Mouse (Mus musculus): ENCODE measurements around the gene Gm12394. TPM values are rescaled to one million over a fixed set of nuclear protein-coding genes. Genes with fewer than 3 reads are reported as not detected.
"Not testable (repeated sequence)": the region's sequence is repeated elsewhere in the genome, so short reads cannot be mapped to it uniquely, and the experiment has no call there.

The Gm12394 gene
- total RNA-seq (2021) = not detected
- long read RNA-seq, experiment 1 = 0 reads
- long read RNA-seq, experiment 2 = 0 reads

- not testable (repeated sequence) for DNase-seq
Measured at GRCm38 (mm10) chr4:42856671-42857070, at the start of gene Gm12394. Gene Gm12394 (minus strand): TSS chr4:42856771.

- DNase-seq = no peak
Measured at GRCm38 (mm10) chr4:42904966-42905365, 48.4 kb upstream of the Gm12394 start.

GRCm38 (mm10) chr4:42904523-42904922 is 48.0 kb upstream of the Gm12394 start:
- DNase-seq = no peak

- no peak for DNase-seq
Measured at GRCm38 (mm10) chr4:42903942-42904341, 47.4 kb upstream of the Gm12394 start.

DNA sequence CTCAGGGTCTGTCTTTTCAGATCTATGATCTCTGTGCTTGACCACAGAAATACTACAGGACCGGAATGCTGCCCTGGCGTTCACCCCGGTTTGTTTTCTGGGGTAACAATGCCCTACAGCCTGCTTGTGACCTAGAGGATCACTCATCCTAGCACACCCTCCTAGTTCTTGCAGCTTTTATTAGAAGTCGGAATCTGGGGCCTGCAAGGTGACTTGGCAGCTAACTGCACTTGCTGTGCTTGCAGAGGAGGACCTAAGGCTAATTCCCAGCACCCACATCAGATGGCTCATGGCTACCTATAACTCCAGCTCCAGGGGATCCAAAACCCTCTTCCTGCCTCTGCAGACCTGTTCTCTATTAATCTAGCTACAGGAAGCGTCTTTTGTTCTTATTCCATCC is 46.2 kb upstream of the Gm12394 start:
- DNase-seq = no peak

DNA sequence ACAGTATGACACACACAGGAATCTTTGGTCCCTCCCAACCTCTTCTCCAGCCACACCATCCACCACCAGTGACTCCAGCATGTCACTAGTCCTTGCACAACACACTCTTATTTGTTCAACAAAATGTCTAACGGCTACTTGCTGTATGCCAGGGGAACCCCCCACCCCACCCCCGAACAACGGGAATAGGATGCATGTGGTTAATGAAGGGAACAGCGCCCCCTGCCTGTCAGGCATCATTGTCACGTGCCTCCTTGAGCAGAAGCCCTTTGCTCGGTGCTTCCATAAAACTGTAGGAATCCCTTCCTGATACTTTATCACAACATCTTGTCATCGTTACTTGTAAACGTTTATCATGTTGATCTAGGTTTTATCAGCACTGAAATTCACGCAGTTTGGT is 45.6 kb upstream of the Gm12394 start:
- DNase-seq = peak; percentile 40

DNA sequence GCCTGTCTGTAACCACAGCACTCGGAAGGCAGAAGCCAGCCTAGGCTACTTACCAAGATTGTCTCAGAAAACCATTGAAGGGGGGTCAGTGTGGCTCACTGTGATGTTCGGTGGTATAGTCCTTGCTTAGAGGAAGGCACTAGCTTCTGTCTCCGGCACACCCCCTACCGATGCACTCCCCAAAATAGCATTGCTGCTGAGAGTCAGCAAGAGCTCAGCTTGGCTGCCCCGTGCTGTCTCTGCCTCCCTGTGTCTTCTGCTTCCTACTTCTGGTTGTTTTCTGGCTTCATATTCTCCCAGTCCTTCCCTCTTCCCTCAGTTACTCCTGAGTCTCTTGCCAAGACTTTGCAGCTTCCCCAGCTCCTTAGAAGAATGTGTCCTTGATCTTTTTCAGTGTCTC is 44.3 kb upstream of the Gm12394 start:
- DNase-seq = no peak

GRCm38 (mm10) chr4:42898914-42899313 is 42.3 kb upstream of the Gm12394 start:
- no peak for DNase-seq

DNA sequence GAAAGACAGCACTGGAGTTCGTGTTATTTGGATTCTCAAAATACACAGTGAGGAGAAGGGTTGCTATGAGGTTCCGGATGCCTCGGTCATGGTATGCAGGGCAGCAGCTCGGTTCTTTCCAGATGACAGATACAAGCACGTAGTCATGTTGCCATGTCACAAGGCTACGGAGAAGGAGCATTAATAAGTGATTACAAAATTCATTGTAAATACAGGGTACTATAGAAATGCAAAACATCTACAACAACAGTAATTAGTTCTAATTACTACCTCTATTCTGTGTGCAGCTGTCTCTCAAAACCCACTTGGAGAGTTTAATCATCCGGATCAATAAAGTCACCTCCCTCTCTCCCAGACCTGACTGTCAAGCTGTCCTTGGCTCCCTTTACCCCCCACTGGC is 38.5 kb upstream of the Gm12394 start:
- DNase-seq = no peak

DNA sequence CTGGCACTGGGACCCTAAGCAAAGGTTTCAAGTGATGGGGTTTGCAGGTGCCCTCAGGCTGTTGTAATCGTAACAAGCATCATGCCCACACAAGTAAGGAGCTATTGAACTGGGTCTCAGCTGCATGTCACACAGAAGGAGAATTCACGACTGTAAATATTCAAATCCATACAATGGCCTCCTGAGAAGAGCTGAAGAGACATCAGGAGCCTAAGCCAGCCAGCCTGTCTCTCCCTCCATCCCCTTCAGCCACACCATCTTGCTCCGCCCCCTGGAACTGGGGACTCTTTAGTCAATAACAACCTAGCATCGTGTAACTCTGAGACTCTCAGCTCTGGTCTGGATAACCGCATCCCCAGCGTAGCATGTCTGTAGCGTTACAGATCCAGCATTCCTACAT is 34.6 kb upstream of the Gm12394 start:
- no peak for DNase-seq

DNA sequence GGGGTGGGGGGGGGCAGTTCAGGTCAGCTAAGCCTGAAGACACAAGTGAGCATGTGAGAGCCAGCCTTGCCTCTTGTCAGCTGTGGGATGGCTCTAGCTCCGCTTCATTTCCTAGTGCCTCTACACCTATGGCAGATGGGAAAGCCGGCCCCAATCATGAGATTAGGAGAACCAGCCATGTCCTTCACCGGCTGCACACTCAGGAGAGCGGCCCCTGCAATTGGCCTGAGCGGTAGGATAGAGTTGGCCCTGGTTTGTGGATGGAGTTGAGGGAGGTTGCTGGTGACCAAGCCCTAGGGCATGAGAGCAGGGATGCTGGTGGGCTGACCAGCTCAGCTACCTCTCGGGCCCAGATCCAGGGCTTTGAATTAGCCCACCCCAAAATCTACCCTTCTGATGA is 32.2 kb upstream of the Gm12394 start:
- DNase-seq = no peak

DNA sequence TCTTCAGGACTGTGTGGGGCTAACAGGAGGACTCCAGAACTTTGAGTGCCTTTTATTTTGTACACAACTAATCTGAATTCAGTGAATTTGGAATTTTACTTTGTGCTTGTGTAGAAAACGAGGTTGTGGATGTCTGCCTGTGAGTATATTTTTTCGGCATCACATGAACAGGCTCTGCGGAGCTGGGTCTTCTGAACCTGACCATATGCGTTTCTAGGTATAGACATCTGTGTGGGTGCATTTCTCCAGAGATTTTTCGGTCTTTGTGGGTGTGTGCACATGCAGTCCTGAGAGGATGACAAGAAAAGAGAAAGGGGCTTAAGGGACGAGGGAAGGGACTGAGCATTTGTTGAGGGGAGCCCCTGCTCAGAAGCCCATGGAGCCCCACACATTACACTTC is 30.4 kb upstream of the Gm12394 start:
- no peak for DNase-seq

GRCm38 (mm10) chr4:42880677-42880948 is 24.0 kb upstream of the Gm12394 start:
- DNase-seq = no peak

- DNase-seq = no peak
Measured at GRCm38 (mm10) chr4:42879829-42880676, 23.5 kb upstream of the Gm12394 start.

DNA sequence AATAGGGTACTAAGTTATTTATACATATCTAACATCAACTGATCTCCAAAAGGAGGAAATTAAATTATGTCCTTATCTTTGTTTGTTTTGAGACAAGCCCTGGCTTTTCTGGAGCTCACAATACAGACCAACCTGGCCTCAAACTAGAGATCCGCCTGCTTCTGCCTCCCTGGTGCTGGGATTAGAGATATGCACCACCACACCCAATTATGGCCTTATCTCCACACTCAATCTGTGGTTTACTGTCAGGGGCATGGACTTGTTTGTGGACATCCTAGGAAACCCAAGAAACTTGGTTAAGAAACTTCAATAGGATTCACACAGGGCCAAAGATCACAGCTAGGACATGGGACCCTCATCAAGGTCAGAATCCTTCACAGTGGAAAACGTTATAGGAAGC is 21.1 kb upstream of the Gm12394 start:
- no peak for DNase-seq

DNA sequence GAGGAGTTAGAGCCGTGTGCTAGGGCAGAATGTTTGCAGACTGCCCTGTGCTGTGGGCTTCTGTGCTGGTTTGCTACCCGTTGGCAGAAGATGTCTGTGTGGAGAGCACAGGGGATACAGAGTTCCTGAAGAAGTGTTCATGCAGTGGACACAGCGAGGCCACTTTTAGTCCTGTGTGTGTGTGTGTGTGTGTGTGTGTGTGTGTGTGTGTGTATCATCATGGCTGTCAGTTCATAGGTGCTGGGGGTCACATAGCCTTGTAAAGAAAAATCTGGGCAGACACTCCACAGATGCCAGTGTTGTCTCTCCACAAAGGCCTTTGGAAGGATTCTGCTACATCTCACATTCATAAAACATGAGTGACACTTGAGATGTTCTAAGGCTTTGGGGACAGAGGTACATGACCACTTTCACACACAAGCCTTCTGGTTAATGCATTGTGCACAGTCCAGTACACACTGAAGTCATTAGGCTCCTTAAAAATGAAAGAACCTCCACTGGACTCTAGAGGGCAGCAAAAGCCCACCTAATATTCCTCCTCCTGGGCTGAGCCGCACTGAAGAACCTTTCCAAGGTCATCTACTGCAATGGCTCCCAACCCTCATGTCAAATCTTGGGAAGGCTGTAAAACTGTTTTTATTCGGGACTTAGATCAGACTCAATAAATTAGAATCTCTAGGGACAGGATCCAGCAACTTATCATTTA is 20.2 kb upstream of the Gm12394 start:
- DNase-seq = peak; percentile 29

GRCm38 (mm10) chr4:42874134-42874533 is 17.6 kb upstream of the Gm12394 start, which contains the start of gene Fam205c:
Gene Fam205c (minus strand): TSS chr4:42874234.
- no peak for DNase-seq

DNA sequence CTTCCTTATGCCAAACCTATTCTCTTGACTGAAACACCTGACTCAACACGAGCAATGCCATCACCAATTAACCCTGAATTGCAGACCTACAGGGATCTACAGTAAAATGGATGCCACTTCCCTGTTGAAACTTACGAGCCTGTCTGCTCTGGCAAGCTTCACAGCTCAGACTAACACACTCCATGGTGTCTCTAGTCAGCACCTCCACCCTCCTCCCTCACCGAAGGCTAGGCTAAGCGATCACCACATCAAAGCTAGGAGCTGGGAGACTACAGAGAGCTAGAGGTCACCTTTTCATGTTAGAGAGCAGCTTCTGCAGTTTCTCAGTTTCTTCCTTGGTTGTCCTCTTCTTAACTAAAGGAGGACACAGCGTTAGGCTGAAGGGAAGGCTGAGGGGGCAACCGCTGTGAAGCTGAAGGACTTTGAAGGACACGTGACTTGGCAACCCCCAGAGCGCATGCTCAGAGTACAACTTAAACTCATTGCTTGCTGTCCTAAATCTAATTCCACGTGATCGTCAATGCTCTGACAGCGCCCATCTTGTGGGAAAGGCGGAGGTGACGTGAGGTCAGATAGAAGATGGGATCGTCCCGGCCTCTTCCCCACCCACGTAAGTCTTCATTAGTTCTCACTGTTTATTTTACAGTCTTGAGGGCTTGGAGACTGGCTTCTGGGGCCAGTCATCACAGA is 16.3 kb upstream of the Gm12394 start:
- no peak for DNase-seq

- no peak for DNase-seq
Measured at GRCm38 (mm10) chr4:42872151-42872550, 15.6 kb upstream of the Gm12394 start.

DNA sequence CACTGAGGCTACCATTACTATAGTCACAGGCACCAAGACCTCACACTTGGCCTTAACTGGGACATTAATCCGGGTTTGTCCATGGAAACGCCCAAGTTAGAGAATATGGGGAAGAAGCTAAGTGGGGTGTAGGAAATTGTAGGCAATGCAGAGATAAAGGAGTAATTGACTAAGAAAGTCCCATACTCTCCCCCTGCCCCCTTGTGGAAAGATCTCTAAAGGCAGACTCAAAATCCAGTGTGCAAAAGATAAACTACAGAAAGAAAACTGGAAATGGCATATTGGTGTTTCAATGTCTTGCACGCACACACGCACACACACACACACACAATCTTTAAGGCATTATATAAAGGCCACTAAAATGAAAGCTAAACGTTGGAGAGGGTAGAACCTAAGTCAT is 14.2 kb upstream of the Gm12394 start:
- DNase-seq = no peak

DNA sequence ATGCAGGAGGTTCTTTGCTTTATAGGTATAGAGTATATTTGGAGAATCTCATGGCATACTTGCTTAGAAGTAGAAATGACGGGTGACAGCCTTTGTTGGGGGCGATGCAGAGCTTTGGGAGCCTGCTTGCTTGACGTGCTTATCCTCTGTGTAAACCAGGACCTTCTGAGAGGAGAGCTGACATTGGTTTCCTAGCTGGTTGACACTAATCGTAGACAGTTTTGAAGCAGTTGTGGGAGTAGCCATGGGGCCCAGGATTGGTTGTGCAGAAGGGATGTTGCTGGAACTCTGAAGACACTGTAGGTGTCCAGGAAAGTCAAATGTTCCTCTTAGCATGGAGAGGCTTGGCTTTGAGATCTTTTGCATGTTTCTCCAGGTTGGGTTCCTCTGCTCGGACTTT is 11.6 kb upstream of the Gm12394 start:
- DNase-seq = no peak

DNA sequence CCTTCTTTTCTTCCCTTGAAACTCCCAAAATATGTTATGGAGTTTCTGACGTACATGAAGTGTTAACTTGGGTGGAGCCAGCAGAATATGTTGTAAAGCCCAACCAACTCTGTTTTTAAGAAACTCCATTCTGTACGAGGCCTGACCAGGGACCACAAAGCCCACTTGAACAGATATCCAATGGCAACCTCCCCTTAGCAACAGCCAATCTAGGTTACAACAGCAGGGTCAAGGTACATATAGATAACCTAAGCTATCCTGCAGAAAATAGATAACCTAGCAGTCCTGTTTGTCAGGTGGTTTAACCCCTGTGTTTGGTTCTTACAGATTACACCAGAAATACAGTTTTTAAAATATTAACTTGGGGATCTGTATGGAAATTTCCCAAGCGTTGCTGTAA is 10.8 kb upstream of the Gm12394 start:
- no peak for DNase-seq

DNA sequence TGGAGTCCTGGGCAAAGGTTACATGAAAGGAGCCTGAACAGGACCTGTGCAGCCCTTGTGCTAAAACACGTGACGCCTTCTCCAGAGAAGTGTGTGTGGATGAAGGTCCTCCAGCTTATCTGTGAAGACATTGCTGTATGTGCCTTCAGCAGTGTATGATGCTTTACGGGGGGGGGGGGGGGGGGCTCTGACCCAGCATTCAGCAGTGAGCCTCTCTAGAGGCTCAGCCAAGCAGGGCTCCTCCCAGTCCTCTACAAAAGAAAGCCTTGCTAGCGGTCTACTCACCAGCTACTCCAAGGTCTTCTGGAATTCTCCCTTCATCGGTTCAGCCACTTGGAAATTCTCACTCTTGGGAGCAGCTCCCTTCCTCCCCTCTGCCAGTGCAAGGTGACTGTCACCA is 6.9 kb upstream of the Gm12394 start:
- not testable (repeated sequence) for DNase-seq
